Mouse (Mus musculus) lung, postnatal 0 days (tissue): ENCODE measurements around the gene Pcp4.

Source experiments
- CTCF ChIP-seq: IDR thresholded peaks from 2 replicates; pipeline ENCODE4 v1.5.1; 2016; ENCODE audit warnings: antibody characterized with exemption, mild to moderate bottlenecking
- EP300 ChIP-seq: IDR thresholded peaks from 2 replicates; pipeline ENCODE4 v1.6.1; 2016; ENCODE audit warnings: antibody characterized with exemption, mild to moderate bottlenecking, control low read depth

- TF ChIP-seq CTCF (no peak), EP300 (no peak)
These were observed 8.1 kb upstream of the Pcp4 start for GRCm38 (mm10) chr16:96459356-96459755.
